Mouse (Mus musculus) midbrain, embryonic 11.5 days (tissue): Measurements from ENCODE around the gene Ppp1r12a. TPM values are rescaled to one million over a fixed set of nuclear protein-coding genes. Genes with fewer than 3 reads are reported as not detected.

Experiments used
- ATAC-seq: fragments of 200-750 bp; cut with Nextera tagmentation; 2 replicates; pipeline ENCODE4 v1.8.0; 2017; ENCODE audit warnings: moderate TSS enrichment, moderate library complexity; ENCODE audit not compliant: low FRiP score
- DNase-seq: peaks from one replicate; pipeline ENCODE4 v3.0.0; 2015; ENCODE audit warnings: low spot score; ENCODE audit errors: missing footprints
- H3K27ac ChIP-seq: fragments of 300-500 bp; sonication (generic); 2 replicates; pipeline ENCODE4 v1.5.1; 2014; ENCODE audit warnings: low read depth, low read length
- H3K27me3 ChIP-seq: fragments of 300-500 bp; sonication (generic); 2 replicates; pipeline ENCODE4 v1.6.1; 2014; ENCODE audit warnings: mild to moderate bottlenecking, low read length, moderate library complexity, mixed read lengths; ENCODE audit not compliant: control insufficient read depth, insufficient read depth
- H3K36me3 ChIP-seq: fragments of 300-500 bp; sonication (generic); 2 replicates; pipeline ENCODE4 v1.6.1; 2014; ENCODE audit warnings: mild to moderate bottlenecking, low read length, moderate library complexity, mixed read lengths; ENCODE audit not compliant: control insufficient read depth, insufficient read depth
- H3K4me1 ChIP-seq: fragments of 300-500 bp; sonication (generic); 2 replicates; pipeline ENCODE4 v1.6.1; 2014; ENCODE audit warnings: low read length; ENCODE audit not compliant: control insufficient read depth, insufficient read depth
- H3K4me2 ChIP-seq: fragments of 300-500 bp; sonication (generic); 2 replicates; pipeline ENCODE4 v1.6.1; 2014; ENCODE audit warnings: mild to moderate bottlenecking, moderate library complexity
- H3K4me3 ChIP-seq: fragments of 300-500 bp; sonication (generic); 2 replicates; pipeline ENCODE4 v1.5.1; 2014; ENCODE audit warnings: low read depth, low read length
- H3K9ac ChIP-seq: fragments of 300-500 bp; sonication (generic); 2 replicates; pipeline ENCODE4 v1.6.1; 2014; ENCODE audit warnings: low read length
- H3K9me3 ChIP-seq: fragments of 300-500 bp; sonication (generic); 2 replicates; pipeline ENCODE4 v1.6.1; 2016; ENCODE audit warnings: low read length; ENCODE audit not compliant: control insufficient read depth
- WGBS: fragments of 180-500 bp; shearing (Covaris S2); extraction: QIAGEN DNeasy Blood & Tissue Kit; methylation state at CpG from one replicate; pipeline ENCODE4 v1.1.7; 2014; 5-methylcytosine and 5-hydroxymethylcytosine counted together
- polyA plus RNA-seq: library from polyadenylated mRNA; unstranded; fragments of >200 nt; fragmentation: Nextera tagmentation; extraction: Ambion mirVana; gene quantifications from 2 replicates; pipeline ENCODE4 v1.2.1, GENCODE M21; 2014

The Ppp1r12a gene
- polyA plus RNA-seq, 1 experiment from 2014 or later, result 78.6 TPM

DNA sequence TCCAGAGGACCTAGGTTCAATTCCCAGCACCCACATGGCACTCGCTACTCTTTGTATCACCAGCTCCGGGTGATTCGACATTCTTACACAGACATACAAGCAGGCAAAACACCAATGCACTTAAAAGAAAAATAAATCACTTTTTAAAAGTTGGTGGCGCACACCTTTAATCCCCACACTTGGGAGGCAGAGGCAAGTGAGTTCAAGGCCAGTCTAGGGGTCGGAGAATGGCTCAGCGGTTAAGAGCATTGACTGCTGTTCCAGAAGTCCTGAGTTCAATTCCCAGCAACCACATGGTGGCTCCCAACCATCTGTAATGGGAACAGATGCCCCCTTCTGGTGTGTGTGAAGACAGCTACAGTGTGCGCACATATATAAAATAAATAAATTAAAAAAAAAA, 153.2 kb downstream of the Ppp1r12a start:
- no peaks in the 10 kb centered on the region for H3K36me3 ChIP-seq
- H3K4me1 ChIP-seq, result no peaks in the 10 kb centered on the region
- no peak for ATAC-seq
- DNase-seq, result no peak
- no peaks in the 10 kb centered on the region for H3K9me3 ChIP-seq
- no peak overlapping the region for H3K27ac ChIP-seq
- H3K4me3 ChIP-seq, result no peak overlapping the region
- H3K9ac ChIP-seq, result no peak overlapping the region
- H3K27me3 ChIP-seq, result no peaks in the 10 kb centered on the region
- H3K4me2 ChIP-seq, result no peak overlapping the region
- 95% methylated on average over 7 of the region's 7 CpGs for WGBS

DNA sequence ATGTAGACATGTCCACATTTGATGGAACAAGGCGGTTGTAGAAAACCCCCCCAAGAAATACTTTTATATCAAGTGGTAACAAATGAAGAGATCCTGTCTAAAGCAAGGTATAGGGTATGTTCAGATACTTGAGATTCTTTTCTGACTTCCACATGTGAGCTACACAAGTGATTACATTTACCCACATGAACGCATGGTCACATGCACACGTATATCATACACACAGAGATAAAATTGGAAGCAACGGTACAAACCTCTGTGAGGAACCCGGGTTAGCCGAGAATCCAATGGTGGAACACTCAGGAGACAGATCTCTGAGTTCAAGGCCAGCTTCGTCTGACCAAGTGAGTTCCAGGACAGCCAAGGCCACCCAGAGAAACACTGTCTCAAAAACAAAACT, 166.4 kb downstream of the Ppp1r12a start:
- Histone ChIP-seq H3K27ac (no peak overlapping the region), H3K9ac (no peak overlapping the region), H3K27me3 (peaks cover 12% of the 10 kb centered on the region), H3K9me3 (no peaks in the 10 kb centered on the region), H3K4me1 (no peaks in the 10 kb centered on the region; the same call in 1 of the 2 replicates), H3K36me3 (no peaks in the 10 kb centered on the region), H3K4me3 (no peak overlapping the region), H3K4me2 (no peak overlapping the region)
- WGBS, result 86% methylated on average over 7 of the region's 7 CpGs
- DNase-seq, result no peak
- no peak for ATAC-seq

DNA sequence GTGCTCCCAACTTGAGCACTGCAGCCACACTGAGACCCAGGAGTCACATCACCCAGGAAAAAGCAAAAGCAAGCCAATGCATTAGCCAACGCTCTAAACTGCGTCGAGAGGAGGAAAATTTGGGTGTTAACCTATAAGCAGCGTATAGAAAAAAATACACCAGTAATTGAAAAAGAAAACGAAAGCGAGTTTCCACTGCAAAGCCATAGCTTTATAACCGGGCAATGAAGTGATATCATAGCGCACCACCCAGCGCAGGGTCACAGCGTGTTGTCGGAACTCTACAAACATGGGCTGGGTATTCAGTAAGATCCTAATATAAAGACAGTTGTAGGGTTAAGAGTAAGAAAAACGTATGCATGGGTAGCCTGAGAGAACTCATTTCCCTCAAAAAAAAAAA, 167.0 kb downstream of the Ppp1r12a start:
- no peaks in the 10 kb centered on the region for H3K36me3 ChIP-seq
- no peak for ATAC-seq

DNA sequence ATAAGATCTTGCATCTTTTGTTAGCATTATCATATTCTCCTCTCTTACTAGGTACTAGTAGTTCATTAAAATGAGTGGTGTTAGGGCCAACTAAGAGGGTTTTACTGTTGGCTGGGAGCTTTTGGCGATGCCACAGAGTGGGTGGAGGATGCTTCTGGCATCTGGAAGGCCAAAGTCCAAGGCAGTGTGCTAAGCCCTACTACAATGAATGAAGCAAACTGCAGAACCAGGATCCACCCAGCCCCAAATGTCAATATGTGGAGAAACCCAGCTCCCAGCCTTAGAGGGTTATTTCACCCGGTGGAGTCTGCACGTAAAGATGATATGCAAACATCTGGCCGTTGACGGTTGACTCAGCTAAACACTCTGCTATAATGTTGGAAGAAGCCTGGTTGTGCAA, 167.8 kb downstream of the Ppp1r12a start:
- Histone ChIP-seq H3K4me2 (no peak overlapping the region), H3K27me3 (peaks cover 12% of the 10 kb centered on the region), H3K27ac (no peak overlapping the region), H3K9me3 (no peaks in the 10 kb centered on the region), H3K4me3 (no peak overlapping the region), H3K4me1 (no peaks in the 10 kb centered on the region; the same call in 1 of the 2 replicates), H3K9ac (no peak overlapping the region), H3K36me3 (no peaks in the 10 kb centered on the region)
- no peak for DNase-seq
- no peak for ATAC-seq
- 85% methylated on average over 5 of the region's 5 CpGs for WGBS

More for the DNA sequence above, 167.0 kb downstream of the Ppp1r12a start:
- Histone ChIP-seq H3K27me3 (peaks cover 12% of the 10 kb centered on the region), H3K4me2 (no peak overlapping the region), H3K4me1 (no peaks in the 10 kb centered on the region; the same call in 1 of the 2 replicates), H3K27ac (no peak overlapping the region), H3K9ac (no peak overlapping the region), H3K4me3 (no peak overlapping the region), H3K9me3 (no peaks in the 10 kb centered on the region)
- 90% methylated on average over 12 of the region's 12 CpGs for WGBS
- no peak for DNase-seq

DNA sequence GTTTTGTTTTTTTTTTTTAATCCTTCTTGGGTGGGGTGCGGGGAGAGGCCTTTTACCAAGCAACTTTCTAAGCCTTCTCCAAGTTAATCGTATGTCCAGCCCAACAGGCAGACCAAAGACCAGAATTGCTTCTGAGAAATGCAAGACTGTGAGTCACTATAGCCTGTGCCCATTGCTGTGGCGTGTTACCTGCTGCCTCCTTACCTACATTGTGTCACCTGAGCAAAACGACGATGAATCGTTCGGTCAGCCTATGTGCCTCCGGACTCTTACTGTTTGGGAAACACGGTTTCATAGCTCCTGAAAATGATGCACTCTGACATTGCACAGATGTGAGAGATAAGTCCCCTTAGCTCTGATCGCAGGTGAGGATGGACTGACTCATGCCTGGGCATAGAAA, 169.0 kb downstream of the Ppp1r12a start:
- DNase-seq (no peak), ATAC-seq (no peak)
- Histone ChIP-seq H3K27me3 (peaks cover 12% of the 10 kb centered on the region), H3K9ac (no peak overlapping the region), H3K27ac (no peak overlapping the region), H3K9me3 (no peaks in the 10 kb centered on the region), H3K4me1 (no peaks in the 10 kb centered on the region; the same call in 1 of the 2 replicates), H3K36me3 (no peaks in the 10 kb centered on the region), H3K4me3 (no peak overlapping the region; the same call in 1 of the 2 replicates), H3K4me2 (peak overlapping the region; percentile 88)
- WGBS, result 10% methylated on average over 10 of the region's 10 CpGs

DNA sequence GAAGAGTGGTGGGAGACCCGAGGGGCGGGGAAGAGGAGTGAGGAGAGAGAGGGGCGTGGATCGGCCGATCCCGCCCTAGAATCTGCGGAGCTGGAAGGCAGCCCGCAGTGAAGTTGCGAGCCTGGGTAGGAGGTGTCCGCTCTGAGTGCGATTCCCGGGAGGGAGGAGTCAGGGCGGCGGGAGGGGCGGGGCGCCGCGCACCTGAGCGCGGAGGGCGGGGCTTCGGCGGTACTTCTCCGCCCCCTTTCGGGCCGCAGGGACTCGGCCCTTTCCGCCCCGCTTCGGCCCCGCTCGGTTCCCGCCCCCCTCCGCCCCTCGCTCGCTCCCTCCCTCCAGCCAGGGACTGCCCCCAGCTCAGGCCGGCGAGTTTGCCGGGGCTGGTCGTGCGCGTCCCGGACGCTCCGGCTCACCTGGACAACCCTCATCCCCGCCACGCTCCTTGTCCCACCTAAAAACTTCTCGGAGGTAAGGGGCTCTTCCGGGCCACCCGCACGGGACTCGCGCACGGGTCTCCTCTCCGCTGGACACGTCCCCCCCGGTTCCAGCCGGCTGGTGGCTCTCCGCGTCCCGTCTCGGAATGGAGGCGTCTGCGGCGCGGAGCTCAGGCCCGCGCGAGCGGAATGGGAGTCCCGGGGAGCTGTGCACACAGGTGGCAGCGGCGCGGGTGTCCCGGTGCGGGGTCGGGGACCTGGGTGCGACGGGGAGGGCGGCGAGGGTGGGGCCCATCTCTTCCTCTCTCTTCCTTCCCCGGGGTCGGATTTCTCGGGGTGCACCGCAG, 170.0 kb downstream of the Ppp1r12a start, which contains the start of gene Pawr:
Gene Pawr, plus strand, starts transcription at position 338 of the 778 bp plus-strand sequence.
- whole genome bisulfite sequencing, result under 1% methylated on average over 67 of the region's 85 CpGs
- Histone ChIP-seq H3K4me3 (peak within 1 kb of the TSS; percentile 87), H3K36me3 (no peaks in the 10 kb centered on the region), H3K9ac (peak within 1 kb of the TSS; percentile 83), H3K4me1 (no peaks in the 10 kb centered on the region; the same call in 1 of the 2 replicates), H3K27me3 (peaks cover 12% of the 10 kb centered on the region), H3K9me3 (no peaks in the 10 kb centered on the region), H3K4me2 (peak within 1 kb of the TSS; percentile 88), H3K27ac (peak within 1 kb of the TSS; percentile 16; the same call in 1 of the 2 replicates)
- peak; percentile 92 for ATAC-seq
- DNase-seq, result peak; percentile 98

DNA sequence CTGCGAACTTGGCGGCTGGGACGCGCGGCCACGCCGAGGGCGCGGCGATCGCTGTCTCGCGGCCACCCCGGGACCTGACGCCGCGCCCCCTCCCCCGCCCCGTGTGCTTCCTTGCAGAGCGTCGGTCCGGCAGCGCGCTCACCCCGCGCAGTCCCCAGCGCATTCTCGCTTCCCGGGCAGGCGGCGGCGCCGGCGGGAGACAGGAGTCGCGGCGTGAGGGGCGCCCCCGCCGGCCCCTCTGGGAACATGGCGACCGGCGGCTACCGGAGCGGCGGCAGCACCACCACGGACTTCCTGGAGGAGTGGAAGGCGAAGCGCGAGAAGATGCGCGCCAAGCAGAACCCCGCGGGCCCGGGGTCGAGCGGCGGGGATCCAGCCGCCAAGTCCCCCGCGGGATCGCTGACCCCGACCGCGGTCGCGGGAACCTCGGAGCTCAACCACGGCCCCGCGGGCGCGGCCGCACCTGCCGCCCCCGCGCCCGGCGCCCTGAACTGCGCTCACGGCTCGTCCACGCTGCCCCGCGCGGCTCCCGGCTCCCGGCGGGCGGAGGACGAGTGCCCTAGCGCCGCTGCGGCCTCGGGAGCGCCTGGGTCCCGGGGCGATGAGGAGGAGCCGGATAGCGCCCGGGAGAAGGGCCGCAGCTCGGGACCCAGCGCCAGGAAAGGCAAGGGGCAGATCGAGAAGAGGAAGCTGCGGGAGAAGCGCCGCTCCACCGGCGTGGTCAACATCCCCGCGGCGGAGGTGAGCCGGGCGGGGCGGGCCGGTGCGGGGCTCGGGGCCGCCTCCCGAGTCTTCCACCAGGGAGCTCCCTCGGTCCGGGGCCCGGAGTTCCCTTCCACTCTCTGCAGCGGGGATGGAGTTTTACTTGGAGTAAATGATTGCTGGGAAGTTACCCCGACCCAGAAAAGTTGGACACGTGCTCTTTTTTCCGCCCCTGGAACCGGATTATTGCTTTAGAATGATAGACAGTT, 170.9 kb downstream of the Ppp1r12a start:
- Histone ChIP-seq H3K4me1 (no peaks in the 10 kb centered on the region; the same call in none of the 2 replicates), H3K9me3 (no peaks in the 10 kb centered on the region), H3K36me3 (no peaks in the 10 kb centered on the region), H3K4me2 (peak overlapping the region; percentile 88), H3K27ac (peak overlapping the region; percentile 16; the same call in 1 of the 2 replicates), H3K27me3 (peaks cover 12% of the 10 kb centered on the region), H3K4me3 (peak overlapping the region; percentile 87), H3K9ac (peak overlapping the region; percentile 83)
- ATAC-seq, result peak; percentile 67
- under 1% methylated on average over 112 of the region's 129 CpGs for WGBS
- DNase-seq, result peak; percentile 95

DNA sequence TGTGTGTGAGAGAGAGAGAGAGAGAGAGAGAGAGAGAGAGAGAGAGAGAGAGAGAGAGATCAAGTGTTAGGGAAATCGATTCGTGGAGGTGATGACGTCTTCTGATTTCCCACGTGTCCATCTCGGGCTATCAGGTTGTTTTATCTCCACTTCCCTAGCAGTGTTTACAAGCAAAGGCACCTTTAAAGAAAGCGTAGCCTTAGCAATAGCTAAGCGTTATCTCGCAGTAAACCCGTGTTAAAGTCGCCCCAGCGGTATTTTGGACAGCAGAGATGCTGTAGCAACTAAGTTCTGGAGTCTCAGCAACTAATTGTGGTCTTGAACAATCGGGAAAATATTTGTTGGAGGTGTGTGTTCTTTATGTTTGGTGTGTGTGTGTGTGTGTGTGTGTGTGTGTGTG, 171.6 kb downstream of the Ppp1r12a start:
- no peak overlapping the region for H3K27ac ChIP-seq
- peak overlapping the region; percentile 83; the same call in 1 of the 2 replicates for H3K9ac ChIP-seq
- H3K36me3 ChIP-seq, result no peaks in the 10 kb centered on the region
- DNase-seq (peak; percentile 91), ATAC-seq (no peak)
- H3K4me1 ChIP-seq, result peaks cover 3% of the 10 kb centered on the region
- peaks cover 12% of the 10 kb centered on the region for H3K27me3 ChIP-seq
- H3K4me3 ChIP-seq, result peak overlapping the region; percentile 87
- peak overlapping the region; percentile 88 for H3K4me2 ChIP-seq
- 3% methylated on average over 12 of the region's 12 CpGs for WGBS
- no peaks in the 10 kb centered on the region for H3K9me3 ChIP-seq
